ENCODE assay signal across 10 mouse cellular contexts in the genomic region with DNA sequence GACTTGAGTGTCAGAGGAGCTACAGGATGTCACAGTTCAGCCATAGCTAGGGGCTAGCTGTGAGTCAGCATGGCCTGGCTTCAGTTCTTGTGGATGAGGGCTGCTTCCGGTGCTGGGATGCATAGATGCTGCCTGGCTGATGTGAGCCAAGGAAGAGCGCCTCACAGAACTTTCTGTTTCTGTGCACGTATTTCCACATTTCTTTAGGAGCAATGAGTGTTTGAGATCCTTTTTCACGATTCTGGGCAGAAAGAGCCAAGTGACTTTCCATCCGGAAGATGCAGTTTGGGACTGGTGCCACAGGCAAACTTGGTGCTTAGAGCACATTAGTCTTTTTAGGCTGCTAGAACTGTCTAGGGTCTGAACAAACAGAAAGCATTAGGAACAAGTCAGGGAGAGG.
DNase-seq lines count a peak whose midpoint lies in the region; ATAC-seq lines count a peak whose summit lies in the region.
"Had no signal": no experiment of that assay in that cellular context is flagged by ENCODE, and none has a peak within 500 bp of the region (broad histone marks: within the 10 kb centered on the region; RNA-seq: fewer than 3 reads in every experiment).

No protein-coding gene starts in this region.

- no peak for ATAC-seq in heart, embryonic 12.5 days (ENCODE audit: insufficient number of reproducible peaks, low FRiP score)
- ATAC-seq: liver, embryonic 12.5 days had no signal

- peaks cover 28% of the 10 kb centered on the region for H3K36me3 ChIP-seq in heart, embryonic 12.5 days
- H3K36me3 ChIP-seq: embryonic facial prominence, embryonic 12.5 days had no signal

- WGBS in heart, embryonic 12.5 days = 83% methylated on average over 5 of the region's 5 CpGs

- H3K27me3 ChIP-seq in heart, embryonic 12.5 days (replicated peaks) = no peaks in the 10 kb centered on the region
- H3K27me3 ChIP-seq: embryonic facial prominence, embryonic 12.5 days; liver, embryonic 12.5 days had no signal

- H3K9me3 ChIP-seq in heart, embryonic 12.5 days (replicated peaks) = no peaks in the 10 kb centered on the region
- H3K9me3 ChIP-seq: embryonic facial prominence, embryonic 12.5 days; liver, embryonic 12.5 days had no signal

- H3K27ac ChIP-seq in heart, embryonic 12.5 days (ENCODE audit: poor library complexity, severe bottlenecking) = no peak overlapping the region
- H3K27ac ChIP-seq: embryonic facial prominence, embryonic 12.5 days; liver, embryonic 12.5 days had no signal

- H3K4me3 ChIP-seq in heart, embryonic 12.5 days = no peak overlapping the region
- H3K4me3 ChIP-seq: embryonic facial prominence, embryonic 12.5 days; liver, embryonic 12.5 days had no signal

- no peak overlapping the region; the same call in 1 of the 2 replicates for H3K9ac ChIP-seq in heart, embryonic 12.5 days
- H3K9ac ChIP-seq: embryonic facial prominence, embryonic 12.5 days; liver, embryonic 12.5 days had no signal

- DNase-seq in heart, adult 18-20 months = peak; percentile 42 to 47
- DNase-seq in left cerebral cortex, postnatal 4 days = peak; percentile 23
- no peak for DNase-seq in left cerebral cortex, adult 18-20 months (ENCODE audit: low spot score in 2 of 2)
- DNase-seq in heart, adult 9 months (ENCODE audit: low spot score in 2 of 2) = peak; percentile 40 to 43
- peak; percentile 35 for DNase-seq in lung, postnatal 14 days
- no peak for DNase-seq in adrenal gland, adult 8-10 months
- DNase-seq in cerebellum, postnatal 14 days = no peak

- intact Hi-C loops in left cerebral cortex, postnatal 4 days (cut with DNase I) = no loop called here

- H3K4me2 ChIP-seq in heart, embryonic 12.5 days = no peak overlapping the region
- H3K4me2 ChIP-seq: embryonic facial prominence, embryonic 12.5 days; liver, embryonic 12.5 days had no signal

- H3K4me1 ChIP-seq in heart, embryonic 12.5 days (replicated peaks) = 0 out of 2 replicates have a peak, but pooled peaks cover 9% of the 10 kb centered on the region
- H3K4me1 ChIP-seq: embryonic facial prominence, embryonic 12.5 days; liver, embryonic 12.5 days had no signal

Comparison
In these comparisons a context has a peak if more than half of its experiments do, and no peak if none do; other contexts are left out.
1. DNase-seq: peak in heart, adult 18-20 months (2 of 2), left cerebral cortex, postnatal 4 days (single experiment), heart, adult 9 months (2 of 2) and lung, postnatal 14 days (single experiment); none in left cerebral cortex, adult 18-20 months (0 of 2), adrenal gland, adult 8-10 months (single experiment) and cerebellum, postnatal 14 days (0 of 2).